Mouse (Mus musculus) heart, embryonic 10.5 days (tissue): Measurements from ENCODE around the gene Ptpn20. TPM values are rescaled to one million over a fixed set of nuclear protein-coding genes. Genes with fewer than 3 reads are reported as not detected.

Experiments
- DNase-seq: peaks from one replicate; pipeline ENCODE4 v3.0.0-alpha.2; 2017; ENCODE audit warnings: low spot score
- H3K27ac ChIP-seq: fragments of 300-500 bp; sonication (generic); 2 replicates; pipeline ENCODE4 v1.5.1; 2016; ENCODE audit warnings: mild to moderate bottlenecking
- H3K27me3 ChIP-seq: fragments of 300-500 bp; sonication (generic); 2 replicates; pipeline ENCODE4 v1.6.1; 2016; ENCODE audit warnings: mild to moderate bottlenecking; ENCODE audit not compliant: poor library complexity, insufficient read depth, severe bottlenecking
- H3K36me3 ChIP-seq: fragments of 300-500 bp; sonication (generic); 2 replicates; pipeline ENCODE4 v1.6.1; 2016; ENCODE audit warnings: mild to moderate bottlenecking, moderate library complexity
- H3K4me1 ChIP-seq: fragments of 300-500 bp; sonication (generic); 2 replicates; pipeline ENCODE4 v1.6.1; 2016; ENCODE audit warnings: mild to moderate bottlenecking
- H3K4me3 ChIP-seq: fragments of 300-500 bp; sonication (generic); 2 replicates; pipeline ENCODE4 v1.5.1; 2016; ENCODE audit warnings: mild to moderate bottlenecking, moderate library complexity
- H3K9me3 ChIP-seq: fragments of 300-500 bp; sonication (generic); 2 replicates; pipeline ENCODE4 v1.6.1; 2016; ENCODE audit warnings: mild to moderate bottlenecking, moderate library complexity
- WGBS: fragments of 180-500 bp; shearing (Covaris S2); methylation state at CpG from one replicate; pipeline ENCODE4 v1.1.7; 2016; 5-methylcytosine and 5-hydroxymethylcytosine counted together
- polyA plus RNA-seq: library from polyadenylated mRNA; unstranded; fragments of >200 nt; fragmentation: Nextera tagmentation; extraction: Ambion mirVana; gene quantifications from 2 replicates; pipeline ENCODE4 v1.2.1, GENCODE M21; 2016

Ptpn20 gene
- polyA plus RNA-seq, result 0.14 and 0.23 TPM in 2 replicates

GRCm38 (mm10) chr14:33588951-33589350 is at the start of gene Ptpn20:
Ptpn20 (plus strand) TSS chr14:33589207.
- H3K36me3 ChIP-seq, result no peaks in the 10 kb centered on the region
- 57% methylated on average over 14 of the region's 14 CpGs for whole genome bisulfite sequencing
- H3K27me3 ChIP-seq, result no peaks in the 10 kb centered on the region
- no peak within 1 kb of the TSS for H3K4me3 ChIP-seq
- no peak for DNase-seq
- no peaks in the 10 kb centered on the region for H3K4me1 ChIP-seq
- H3K9me3 ChIP-seq, result no peaks in the 10 kb centered on the region
- no peak within 1 kb of the TSS for H3K27ac ChIP-seq

- DNase-seq, result no peak
- Histone ChIP-seq H3K27me3 (no peaks in the 10 kb centered on the region), H3K4me1 (no peaks in the 10 kb centered on the region), H3K9me3 (peaks cover 3% of the 10 kb centered on the region; the same call in 1 of the 2 replicates), H3K27ac (no peak overlapping the region), H3K4me3 (no peak overlapping the region), H3K36me3 (no peaks in the 10 kb centered on the region)
- 80% methylated on average over 7 of the region's 7 CpGs for WGBS
Measured at GRCm38 (mm10) chr14:33539559-33540167, 49.3 kb upstream of the Ptpn20 start.

- Histone ChIP-seq H3K4me1 (0 out of 2 replicates have a peak, but pooled peaks cover 6% of the 10 kb centered on the region), H3K4me3 (no peak overlapping the region), H3K27ac (no peak overlapping the region), H3K27me3 (no peaks in the 10 kb centered on the region), H3K9me3 (no peaks in the 10 kb centered on the region), H3K36me3 (no peaks in the 10 kb centered on the region)
- WGBS, result 85% methylated on average over 8 of the region's 8 CpGs
- DNase-seq, result no peak
Measured at GRCm38 (mm10) chr14:33545565-33546143, 43.4 kb upstream of the Ptpn20 start.

GRCm38 (mm10) chr14:33548650-33549049 is 40.4 kb upstream of the Ptpn20 start:
- no peak overlapping the region for H3K4me3 ChIP-seq
- H3K27me3 ChIP-seq, result no peaks in the 10 kb centered on the region
- 0 out of 2 replicates have a peak, but pooled peaks cover 6% of the 10 kb centered on the region for H3K4me1 ChIP-seq
- WGBS, result 54% methylated on average over 3 of the region's 3 CpGs
- H3K36me3 ChIP-seq, result no peaks in the 10 kb centered on the region
- H3K27ac ChIP-seq, result no peak overlapping the region
- no peaks in the 10 kb centered on the region for H3K9me3 ChIP-seq
- no peak for DNase-seq

- Histone ChIP-seq H3K36me3 (no peaks in the 10 kb centered on the region), H3K27ac (no peak overlapping the region), H3K9me3 (no peaks in the 10 kb centered on the region), H3K27me3 (no peaks in the 10 kb centered on the region), H3K4me3 (no peak overlapping the region), H3K4me1 (0 out of 2 replicates have a peak, but pooled peaks cover 6% of the 10 kb centered on the region)
- no peak for DNase-seq
- 73% methylated on average over 6 of the region's 6 CpGs for WGBS
Measured at GRCm38 (mm10) chr14:33549856-33550255, 39.2 kb upstream of the Ptpn20 start.

- WGBS, result 49% methylated on average over 6 of the region's 6 CpGs
- Histone ChIP-seq H3K36me3 (no peaks in the 10 kb centered on the region), H3K4me1 (0 out of 2 replicates have a peak, but pooled peaks cover 3% of the 10 kb centered on the region), H3K4me3 (no peak overlapping the region), H3K27me3 (no peaks in the 10 kb centered on the region), H3K27ac (no peak overlapping the region), H3K9me3 (no peaks in the 10 kb centered on the region)
- DNase-seq, result no peak
Measured at GRCm38 (mm10) chr14:33570737-33571136, 18.3 kb upstream of the Ptpn20 start.

- no peak overlapping the region for H3K27ac ChIP-seq
- no peaks in the 10 kb centered on the region for H3K36me3 ChIP-seq
- H3K4me3 ChIP-seq, result no peak overlapping the region
- DNase-seq, result no peak
- 66% methylated on average over 3 of the region's 3 CpGs for WGBS
- H3K9me3 ChIP-seq, result no peaks in the 10 kb centered on the region
- no peaks in the 10 kb centered on the region for H3K27me3 ChIP-seq
- H3K4me1 ChIP-seq, result 0 out of 2 replicates have a peak, but pooled peaks cover 3% of the 10 kb centered on the region
Measured at GRCm38 (mm10) chr14:33573643-33574042, 15.4 kb upstream of the Ptpn20 start.

GRCm38 (mm10) chr14:33579771-33580484 is 9.1 kb upstream of the Ptpn20 start:
- WGBS, result 65% methylated on average over 7 of the region's 7 CpGs
- Histone ChIP-seq H3K4me1 (no peaks in the 10 kb centered on the region), H3K27me3 (no peaks in the 10 kb centered on the region), H3K36me3 (no peaks in the 10 kb centered on the region), H3K27ac (no peak overlapping the region), H3K9me3 (no peaks in the 10 kb centered on the region), H3K4me3 (no peak overlapping the region)
- no peak for DNase-seq

GRCm38 (mm10) chr14:33598376-33599130 is 9.5 kb downstream of the Ptpn20 start:
- Histone ChIP-seq H3K27me3 (no peaks in the 10 kb centered on the region), H3K9me3 (no peaks in the 10 kb centered on the region), H3K27ac (no peak overlapping the region), H3K4me3 (no peak overlapping the region), H3K36me3 (no peaks in the 10 kb centered on the region), H3K4me1 (no peaks in the 10 kb centered on the region)
- 84% methylated on average over 9 of the region's 9 CpGs for WGBS
- DNase-seq, result no peak

GRCm38 (mm10) chr14:33607431-33607830 is 18.4 kb downstream of the Ptpn20 start:
- no peaks in the 10 kb centered on the region for H3K27me3 ChIP-seq
- DNase-seq, result no peak
- H3K27ac ChIP-seq, result no peak overlapping the region
- no peaks in the 10 kb centered on the region for H3K9me3 ChIP-seq
- H3K4me1 ChIP-seq, result no peaks in the 10 kb centered on the region
- H3K36me3 ChIP-seq, result no peaks in the 10 kb centered on the region
- WGBS, result 82% methylated on average over 10 of the region's 10 CpGs
- H3K4me3 ChIP-seq, result no peak overlapping the region

- no peaks in the 10 kb centered on the region for H3K4me1 ChIP-seq
- H3K4me3 ChIP-seq, result no peak overlapping the region
- DNase-seq, result no peak
- H3K27ac ChIP-seq, result no peak overlapping the region
- WGBS, result 60% methylated on average over 3 of the region's 3 CpGs
- no peaks in the 10 kb centered on the region for H3K36me3 ChIP-seq
- no peaks in the 10 kb centered on the region for H3K9me3 ChIP-seq
- H3K27me3 ChIP-seq, result no peaks in the 10 kb centered on the region; the same call in 1 of the 2 replicates
Measured at GRCm38 (mm10) chr14:33625036-33625435, 36.0 kb downstream of the Ptpn20 start.

- no peak for DNase-seq
- no peaks in the 10 kb centered on the region for H3K9me3 ChIP-seq
- 76% methylated on average over 8 of the region's 8 CpGs for WGBS
Measured at GRCm38 (mm10) chr14:33632790-33633372, 43.9 kb downstream of the Ptpn20 start.

More at GRCm38 (mm10) chr14:33632790-33633372, 43.9 kb downstream of the Ptpn20 start:
- Histone ChIP-seq H3K27ac (no peak overlapping the region), H3K4me3 (no peak overlapping the region), H3K27me3 (no peaks in the 10 kb centered on the region; the same call in 1 of the 2 replicates), H3K4me1 (no peaks in the 10 kb centered on the region), H3K36me3 (no peaks in the 10 kb centered on the region)
